Mouse (Mus musculus) neural tube, embryonic 12.5 days (tissue): ENCODE results near the gene Klhl6. TPM values are rescaled to one million over a fixed set of nuclear protein-coding genes. Genes with fewer than 3 reads are reported as not detected.

Experiments used
- ATAC-seq: fragments of 200-750 bp; cut with Nextera tagmentation; 2 replicates; pipeline ENCODE4 v1.8.0; 2017; ENCODE audit warnings: low read depth, mild to moderate bottlenecking, moderate TSS enrichment, moderate library complexity; ENCODE audit not compliant: low FRiP score
- H3K27ac ChIP-seq: fragments of 300-500 bp; sonication (generic); 2 replicates; pipeline ENCODE4 v1.5.1; 2016
- H3K27me3 ChIP-seq: fragments of 300-500 bp; sonication (generic); replicated peaks from 2 replicates; pipeline ENCODE4 v1.6.1; 2016; ENCODE audit warnings: mild to moderate bottlenecking
- H3K36me3 ChIP-seq: fragments of 300-500 bp; sonication (generic); 2 replicates; pipeline ENCODE4 v1.6.1; 2016; ENCODE audit warnings: mild to moderate bottlenecking
- H3K4me1 ChIP-seq: fragments of 300-500 bp; sonication (generic); 2 replicates; pipeline ENCODE4 v1.6.1; 2016
- H3K4me2 ChIP-seq: fragments of 300-500 bp; sonication (generic); replicated peaks from 2 replicates; pipeline ENCODE4 v1.6.1; 2016; ENCODE audit warnings: mild to moderate bottlenecking
- H3K4me3 ChIP-seq: fragments of 300-500 bp; sonication (generic); 2 replicates; pipeline ENCODE4 v1.5.1; 2016
- H3K9ac ChIP-seq: fragments of 300-500 bp; sonication (generic); 2 replicates; pipeline ENCODE4 v1.6.1; 2016; ENCODE audit warnings: mild to moderate bottlenecking
- H3K9me3 ChIP-seq: fragments of 300-500 bp; sonication (generic); 2 replicates; pipeline ENCODE4 v1.6.1; 2016; ENCODE audit warnings: mild to moderate bottlenecking
- WGBS: fragments of 180-500 bp; shearing (Covaris S2); methylation state at CpG from one replicate; pipeline ENCODE4 v1.1.7; 2016; 5-methylcytosine and 5-hydroxymethylcytosine counted together
- polyA plus RNA-seq: library from polyadenylated mRNA; unstranded; fragments of >200 nt; fragmentation: Nextera tagmentation; extraction: Ambion mirVana; gene quantifications from 2 replicates; pipeline ENCODE4 v1.2.1, GENCODE M21; 2016

Gene Klhl6
- polyA plus RNA-seq, 1 experiment from 2014 or later = 7.9 TPM

GRCm38 (mm10) chr16:19907103-19907502, 75.7 kb downstream of the Klhl6 start:
- no peak for ATAC-seq
- no peak overlapping the region for H3K27ac ChIP-seq

GRCm38 (mm10) chr16:19904734-19905479, 77.9 kb downstream of the Klhl6 start:
- Histone ChIP-seq H3K4me2 (no peak overlapping the region), H3K9ac (no peak overlapping the region), H3K27me3 (no peaks in the 10 kb centered on the region), H3K9me3 (no peaks in the 10 kb centered on the region), H3K27ac (no peak overlapping the region), H3K36me3 (no peaks in the 10 kb centered on the region), H3K4me3 (no peak overlapping the region), H3K4me1 (no peaks in the 10 kb centered on the region)
- ATAC-seq = no peak
- WGBS = 47% methylated on average over 2 of the region's 2 CpGs

More at GRCm38 (mm10) chr16:19907103-19907502, 75.7 kb downstream of the Klhl6 start:
- H3K27me3 ChIP-seq = no peaks in the 10 kb centered on the region
- H3K9ac ChIP-seq = no peak overlapping the region
- no peaks in the 10 kb centered on the region for H3K9me3 ChIP-seq
- no peaks in the 10 kb centered on the region for H3K36me3 ChIP-seq
- H3K4me1 ChIP-seq = no peaks in the 10 kb centered on the region
- H3K4me2 ChIP-seq = no peak overlapping the region
- H3K4me3 ChIP-seq = no peak overlapping the region
- 34% methylated on average over 2 of the region's 2 CpGs for WGBS

GRCm38 (mm10) chr16:19903792-19904191, 79.0 kb downstream of the Klhl6 start:
- Histone ChIP-seq H3K4me2 (no peak overlapping the region), H3K36me3 (no peaks in the 10 kb centered on the region), H3K4me1 (no peaks in the 10 kb centered on the region), H3K9ac (no peak overlapping the region), H3K27me3 (no peaks in the 10 kb centered on the region), H3K9me3 (no peaks in the 10 kb centered on the region), H3K4me3 (no peak overlapping the region), H3K27ac (no peak overlapping the region)
- no peak for ATAC-seq
- 90% methylated on average over 1 of the region's 1 CpGs for WGBS

Other genes starting within 250 kb of the Klhl6 start
- gene B3gnt5, start 222.8 kb downstream of the Klhl6 start, polyA plus RNA-seq = 42.8 and 43.7 TPM in 2 replicates
- gene Klhl24, start 114.5 kb upstream of the Klhl6 start, polyA plus RNA-seq = 60.4 and 69.7 TPM in 2 replicates
- gene Yeats2, start 158.0 kb upstream of the Klhl6 start, polyA plus RNA-seq = 38.6 and 42.8 TPM in 2 replicates